ENCODE assay signal across 10 mouse cellular contexts in the genomic region with DNA sequence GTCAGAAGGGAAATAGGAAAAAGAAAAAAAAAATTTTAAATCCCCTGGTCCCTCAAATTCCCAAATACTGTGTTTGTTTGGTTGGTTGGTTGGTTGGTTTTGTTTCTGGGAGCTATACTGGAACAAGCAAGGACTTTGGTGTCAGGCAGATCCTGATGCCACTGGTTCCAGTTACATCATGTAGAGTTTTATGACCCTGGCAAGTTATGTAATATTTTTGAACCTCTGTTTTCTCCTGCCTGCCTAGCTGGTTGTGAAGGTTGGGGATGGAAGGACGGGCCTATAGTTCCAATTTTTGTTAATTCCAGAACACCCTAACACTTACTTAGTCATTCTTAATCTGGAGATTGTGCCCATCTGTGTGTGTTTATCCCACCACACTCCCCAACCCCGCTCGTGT. TPM values are rescaled to one million over a fixed set of nuclear protein-coding genes. Genes with fewer than 3 reads are reported as not detected.
A peak's percentile ranks its signal among the peaks of the same experiment; 100 is the strongest.
DNase-seq lines count a peak whose midpoint lies in the region; ATAC-seq and TF ChIP-seq lines count a peak whose summit lies in the region.
"Had no signal": no experiment of that assay in that cellular context is flagged by ENCODE, and none has a peak within 500 bp of the region (broad histone marks: within the 10 kb centered on the region; RNA-seq: fewer than 3 reads in every experiment).

No protein-coding gene starts in this region.

- TF ChIP-seq CTCF in heart, adult 2 months (IDR thresholded peaks at IDR 0.05) = no peak
- TF ChIP-seq CTCF in CH12.LX (conservative IDR thresholded peaks at IDR 0.05 in 1 of 2, IDR thresholded peaks at IDR 0.05 in 1 of 2; ENCODE audit: low read depth in 2 of 2, low read length in 2 of 2) = no peak
- no peak for TF ChIP-seq CTCF in thymus, adult 2 months (IDR thresholded peaks at IDR 0.05; ENCODE audit: borderline replicate concordance, control insufficient read depth, extremely low read depth, insufficient read depth, low read length, poor library complexity)

- H3K36me3 ChIP-seq in heart, adult 2 months (ENCODE audit: control insufficient read depth, insufficient read depth, low read length) = peaks cover 5% of the 10 kb centered on the region; the same call in 1 of the 2 replicates
- no peaks in the 10 kb centered on the region for H3K36me3 ChIP-seq in CH12.LX (replicated peaks in 1 of 2; ENCODE audit: control insufficient read depth in 1 of 2, insufficient read depth in 1 of 2, low read length in 1 of 2)
- no peaks in the 10 kb centered on the region for H3K36me3 ChIP-seq in embryonic facial prominence, embryonic 14.5 days (ENCODE audit: control insufficient read depth, insufficient read depth, low read length)
- no peaks in the 10 kb centered on the region for H3K36me3 ChIP-seq in thymus, adult 2 months (ENCODE audit: control insufficient read depth, insufficient read depth, low read length)
- H3K36me3 ChIP-seq: liver, embryonic 15.5 days had no signal

- H3K4me1 ChIP-seq in heart, adult 2 months (ENCODE audit: control insufficient read depth, insufficient read depth, low read length) = no peaks in the 10 kb centered on the region; the same call in none of the 2 replicates
- H3K4me1 ChIP-seq in CH12.LX (ENCODE audit: control insufficient read depth in 1 of 2, insufficient read depth in 2 of 2) = peaks cover 2 to 19% of the 10 kb centered on the region in 2 experiments; a peak in 3 of 4 replicates
- peaks cover 3% of the 10 kb centered on the region; the same call in 1 of the 2 replicates for H3K4me1 ChIP-seq in embryonic facial prominence, embryonic 14.5 days (ENCODE audit: control insufficient read depth, insufficient read depth, low read length)
- peaks cover 3% of the 10 kb centered on the region; the same call in 1 of the 2 replicates for H3K4me1 ChIP-seq in thymus, adult 2 months (replicated peaks; ENCODE audit: control insufficient read depth, insufficient read depth, low read length)

- H3K27me3 ChIP-seq in heart, adult 2 months (ENCODE audit: control insufficient read depth, insufficient read depth, low read length) = no peaks in the 10 kb centered on the region
- peaks cover 12% of the 10 kb centered on the region for H3K27me3 ChIP-seq in CH12.LX (replicated peaks)
- no peaks in the 10 kb centered on the region for H3K27me3 ChIP-seq in embryonic facial prominence, embryonic 14.5 days (replicated peaks; ENCODE audit: control insufficient read depth, insufficient read depth, low read length)
- H3K27me3 ChIP-seq in thymus, adult 2 months (ENCODE audit: control insufficient read depth, insufficient read depth, low read length) = peaks cover 11% of the 10 kb centered on the region; the same call in 1 of the 2 replicates

- no peak overlapping the region for H3K27ac ChIP-seq in heart, adult 2 months
- no peak overlapping the region for H3K27ac ChIP-seq in CH12.LX (ENCODE audit: insufficient read depth, low read depth)
- no peak overlapping the region for H3K27ac ChIP-seq in embryonic facial prominence, embryonic 14.5 days (replicated peaks; ENCODE audit: low read depth, low read length)
- H3K27ac ChIP-seq in thymus, adult 2 months (ENCODE audit: control insufficient read depth, insufficient read depth, low read length) = no peak overlapping the region
- H3K27ac ChIP-seq: liver, embryonic 15.5 days had no signal

- no peak for TF ChIP-seq RAD21 in CH12.LX (IDR thresholded peaks at IDR 0.05; ENCODE audit: low read depth, low read length)

- dilution Hi-C loops in CH12.LX (cut with MboI; ENCODE audit: extremely low pct_ligation_motif_present, extremely low pct_unique_long_range_greater_than_20kb, low sequenced_read_pairs) = no loop called here

- H3K79me2 ChIP-seq in heart, adult 2 months (replicated peaks; ENCODE audit: control insufficient read depth, insufficient read depth, low read length) = no peaks in the 10 kb centered on the region; the same call in 1 of the 2 replicates
- no peaks in the 10 kb centered on the region for H3K79me2 ChIP-seq in CH12.LX (replicated peaks; ENCODE audit: control insufficient read depth, extremely low read depth, insufficient read depth, poor library complexity, severe bottlenecking)

- TF ChIP-seq POLR2A in heart, adult 2 months (IDR thresholded peaks at IDR 0.05; ENCODE audit: insufficient read depth, low read depth, low read length) = no peak
- no peak for TF ChIP-seq POLR2A in CH12.LX (IDR thresholded peaks at IDR 0.05; ENCODE audit: low read depth, low read length)
- TF ChIP-seq POLR2A in thymus, adult 2 months (IDR thresholded peaks at IDR 0.05; ENCODE audit: control insufficient read depth, extremely low read depth, insufficient read depth, low read length, poor library complexity) = no peak

- peak; percentile 86 for DNase-seq in heart, adult 11 months
- DNase-seq in heart, adult 2 months = no peak
- no peak for DNase-seq in CH12.LX (ENCODE audit: extremely low read depth)
- DNase-seq in embryonic facial prominence, embryonic 14.5 days (ENCODE audit: low spot score) = no peak
- peak; percentile 10 to 33 for DNase-seq in kidney, postnatal 36 days
- no peak for DNase-seq in urinary bladder, postnatal 36 days (ENCODE audit: low spot score in 2 of 2)
- no peak for DNase-seq in thymus, adult 2 months
- no peak for DNase-seq in right cerebral cortex, postnatal 36 days (ENCODE audit: low spot score in 2 of 2)

- intact Hi-C loops in heart, adult 2 months (cut with DNase I) = loop anchor here (2.0 to 5.0 kb wide), 2 partner anchors 51 to 84 kb away; partner anchors contain the start of gene Btf3l4

- H3K4me3 ChIP-seq in heart, adult 2 months = no peak overlapping the region; the same call in 1 of the 2 replicates
- H3K4me3 ChIP-seq in CH12.LX (replicated peaks in 1 of 3; ENCODE audit: low read depth in 2 of 3, low read length in 2 of 3, poor library complexity in 1 of 3) = no peak overlapping the region
- peak overlapping the region; percentile 93; the same call in 1 of the 2 replicates for H3K4me3 ChIP-seq in embryonic facial prominence, embryonic 14.5 days (ENCODE audit: low read depth, low read length)
- H3K4me3 ChIP-seq in thymus, adult 2 months (ENCODE audit: control insufficient read depth, insufficient read depth, low read length) = no peak overlapping the region

- no peak for TF ChIP-seq EP300 in heart, adult 2 months (IDR thresholded peaks at IDR 0.05; ENCODE audit: insufficient read depth, low read depth, low read length)
- TF ChIP-seq EP300 in CH12.LX (IDR thresholded peaks at IDR 0.05; ENCODE audit: low read length) = no peak

- in situ Hi-C loops in CH12.LX (cut with MboI; ENCODE audit: low pct_ligation_motif_present, low pct_unique_long_range_greater_than_20kb, low sequenced_read_pairs) = loop anchor here (10.0 kb wide), 1 partner anchor 87 kb away; no protein-coding TSS in a partner anchor

- WGBS in heart, adult 2 months = 62% methylated on average over 3 of the region's 3 CpGs
- 38% methylated on average over 3 of the region's 3 CpGs for WGBS in embryonic facial prominence, embryonic 14.5 days
- 73% methylated on average over 3 of the region's 3 CpGs for WGBS in thymus, adult 2 months

- H3K9ac ChIP-seq in heart, adult 2 months (ENCODE audit: low read depth, low read length) = no peak overlapping the region
- H3K9ac ChIP-seq in CH12.LX (ENCODE audit: insufficient read depth, low read depth) = no peak overlapping the region
- no peak overlapping the region for H3K9ac ChIP-seq in embryonic facial prominence, embryonic 14.5 days (ENCODE audit: low read depth, low read length)
- H3K9ac ChIP-seq: liver, embryonic 15.5 days had no signal

- H3K4me2 ChIP-seq in CH12.LX (ENCODE audit: insufficient read depth, low read depth, poor library complexity, severe bottlenecking) = peak overlapping the region; percentile 73
- 0 out of 2 replicates have a peak overlapping the region, but pooled peaks have one; percentile 56 for H3K4me2 ChIP-seq in embryonic facial prominence, embryonic 14.5 days (ENCODE audit: low read depth, low read length)

- H3K9me3 ChIP-seq in CH12.LX (replicated peaks; ENCODE audit: low read length) = no peaks in the 10 kb centered on the region
- H3K9me3 ChIP-seq in embryonic facial prominence, embryonic 14.5 days (ENCODE audit: control insufficient read depth, low read length) = no peaks in the 10 kb centered on the region
- H3K9me3 ChIP-seq: liver, embryonic 15.5 days had no signal

- no peak for ATAC-seq in embryonic facial prominence, embryonic 14.5 days (ENCODE audit: low read depth)

TF ChIP-seq in CH12.LX, 34 proteins besides CTCF, POLR2A, EP300 and RAD21 (continues in another document):
- TF ChIP-seq BHLHE40 (IDR thresholded peaks at IDR 0.05; ENCODE audit: low read depth, low read length) (no peak), TCF12 (IDR thresholded peaks at IDR 0.05; ENCODE audit: low read depth, low read length) (no peak), MAFK (IDR thresholded peaks at IDR 0.05; ENCODE audit: insufficient replicate concordance, low read length) (no peak), PAX5 (IDR thresholded peaks at IDR 0.05; ENCODE audit: low read length) (no peak), MYC (IDR thresholded peaks at IDR 0.05; ENCODE audit: low read depth, low read length) (no peak), ZNF384 (IDR thresholded peaks at IDR 0.05; ENCODE audit: low read depth, low read length) (no peak), RCOR1 (conservative IDR thresholded peaks at IDR 0.05; ENCODE audit: low read depth, low read length) (no peak), ELF1 (IDR thresholded peaks at IDR 0.05; ENCODE audit: low read depth, low read length) (no peak)

RNA-seq across cellular contexts. Expression of gene Zfyve9, which starts 1.0 kb away (rescaled TPM):
- total RNA-seq in heart, adult 2 months (2021) = 10 to 100 TPM; 25.2 to 29.9 TPM
- 5.1 and 8.4 TPM in 2 replicates for polyA plus RNA-seq in heart, adult 2 months (2012; rRNA removed)
- 2.5 and 2.8 TPM in 2 replicates for total RNA-seq in CH12.LX (2012; rRNA removed)
- 0.83 and 0.89 TPM in 2 replicates for total RNA-seq in CH12.LX (2014; rRNA removed)
- polyA plus RNA-seq in CH12.LX (2012; ENCODE audit: insufficient read length, low read depth) = 1.6 and 1.7 TPM in 2 replicates
- polyA plus RNA-seq in embryonic facial prominence, embryonic 14.5 days (2014; fragmentation: Nextera tagmentation; extraction: Ambion mirVana) = 4.6 and 4.7 TPM in 2 replicates
- 0.73 and 0.84 TPM in 2 replicates for polyA plus RNA-seq in thymus, adult 2 months (2012; rRNA removed)
- polyA plus RNA-seq: erythroblast, embryonic 14.5 days had no signal

RNA-seq across cellular contexts. Expression of gene Btf3l4, which starts 51.8 kb away (rescaled TPM):
- total RNA-seq in heart, adult 2 months (2021) = 10 to 100 TPM; 70.1 to 78.1 TPM
- 18.5 and 33.8 TPM in 2 replicates for polyA plus RNA-seq in heart, adult 2 months (2012; rRNA removed)
- total RNA-seq in CH12.LX (2012; rRNA removed) (32.1 and 33.3 TPM in 2 replicates), CH12.LX (2014; rRNA removed) (52.7 and 70.5 TPM in 2 replicates)
- 67.6 and 74.5 TPM in 2 replicates for polyA plus RNA-seq in CH12.LX (2012; ENCODE audit: insufficient read length, low read depth)
- polyA plus RNA-seq in embryonic facial prominence, embryonic 14.5 days (2014; fragmentation: Nextera tagmentation; extraction: Ambion mirVana) = 141 and 158 TPM in 2 replicates
- 19.3 and 24.3 TPM in 2 replicates for polyA plus RNA-seq in thymus, adult 2 months (2012; rRNA removed)

RNA-seq across cellular contexts. Expression of gene Txndc12, which starts 52.8 kb away (rescaled TPM):
- 10 to 100 TPM; 29.2 to 30.0 TPM for total RNA-seq in heart, adult 2 months (2021)
- polyA plus RNA-seq in heart, adult 2 months (2012; rRNA removed) = 15.7 and 23.4 TPM in 2 replicates
- total RNA-seq in CH12.LX (2012; rRNA removed) = 35.9 and 45.5 TPM in 2 replicates
- total RNA-seq in CH12.LX (2014; rRNA removed) = 61.4 and 62.3 TPM in 2 replicates
- polyA plus RNA-seq in CH12.LX (2012; ENCODE audit: insufficient read length, low read depth) = 44.1 and 52.7 TPM in 2 replicates
- 103 and 107 TPM in 2 replicates for polyA plus RNA-seq in embryonic facial prominence, embryonic 14.5 days (2014; fragmentation: Nextera tagmentation; extraction: Ambion mirVana)
- 14.7 and 15.5 TPM in 2 replicates for polyA plus RNA-seq in thymus, adult 2 months (2012; rRNA removed)

Comparison
In these comparisons a context has a peak if more than half of its experiments do, and no peak if none do; other contexts are left out.
1. DNase-seq: peak in heart, adult 11 months (single experiment) and kidney, postnatal 36 days (2 of 2); none in heart, adult 2 months (0 of 2), CH12.LX (single experiment), embryonic facial prominence, embryonic 14.5 days (single experiment), urinary bladder, postnatal 36 days (0 of 2), thymus, adult 2 months (single experiment) and right cerebral cortex, postnatal 36 days (0 of 2).